Comparison of ENCODE assay signal across 10 mouse cellular contexts in the genomic region with DNA sequence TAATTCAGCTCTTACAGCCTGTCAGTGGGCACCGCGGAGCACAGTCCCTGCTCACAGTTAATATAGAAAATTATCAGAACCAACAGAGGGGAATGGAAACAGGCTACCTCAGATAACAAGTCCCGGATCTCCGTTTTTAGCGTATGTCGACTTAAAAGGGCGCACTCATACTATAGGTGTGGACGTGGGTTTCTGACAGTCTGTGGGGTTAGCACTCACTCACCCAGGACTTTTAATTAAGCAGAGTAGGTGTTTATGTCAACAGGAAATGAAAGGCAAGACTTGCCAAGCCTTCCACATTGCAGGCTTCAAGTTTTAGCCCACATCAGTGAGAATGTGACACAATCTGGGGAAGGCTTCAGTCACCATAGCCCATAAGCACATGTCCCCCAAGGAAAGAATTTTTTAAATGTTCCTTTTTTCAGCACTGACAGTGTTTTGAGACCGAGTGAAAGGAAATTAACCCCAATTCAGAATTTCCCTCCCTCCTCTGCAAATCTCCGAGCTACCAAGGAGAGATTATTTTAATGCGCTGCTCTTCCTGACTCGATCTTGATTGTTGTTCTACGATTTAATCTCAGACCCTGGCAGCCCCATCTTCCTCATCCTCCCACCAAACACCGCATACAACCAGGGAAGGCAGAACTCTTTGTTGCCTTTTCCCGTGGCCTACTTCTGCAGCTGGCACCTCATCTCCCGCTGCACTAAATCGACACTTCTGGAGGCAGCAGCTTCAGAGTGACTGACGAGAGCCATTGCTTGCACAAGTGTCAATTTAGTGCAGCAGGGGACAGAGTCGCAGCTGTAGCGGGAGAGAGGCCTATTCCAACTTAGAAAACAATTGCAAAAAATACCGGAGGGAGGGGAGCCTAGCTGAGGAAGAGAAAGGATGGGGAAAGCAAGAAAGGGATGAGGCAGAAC.
A peak's percentile ranks its signal among the peaks of the same experiment; 100 is the strongest.
DNase-seq lines count a peak whose midpoint lies in the region; ATAC-seq and TF ChIP-seq lines count a peak whose summit lies in the region.
"Had no signal": no experiment of that assay in that cellular context is flagged by ENCODE, and none has a peak within 500 bp of the region (broad histone marks: within the 10 kb centered on the region; RNA-seq: fewer than 3 reads in every experiment).

No protein-coding gene starts in this region.

- H3K9ac ChIP-seq in midbrain, embryonic 13.5 days (replicated peaks) = peak overlapping the region; percentile 28; the same call in 1 of the 2 replicates
- H3K9ac ChIP-seq: embryonic facial prominence, embryonic 13.5 days had no signal

- H3K27me3 ChIP-seq in hindbrain, embryonic 10.5 days (ENCODE audit: insufficient read depth, poor library complexity, severe bottlenecking) = no peaks in the 10 kb centered on the region
- no peaks in the 10 kb centered on the region for H3K27me3 ChIP-seq in midbrain, embryonic 13.5 days
- H3K27me3 ChIP-seq: embryonic facial prominence, embryonic 13.5 days had no signal

- H3K4me2 ChIP-seq in midbrain, embryonic 13.5 days (replicated peaks) = peak overlapping the region; percentile 26
- H3K4me2 ChIP-seq: embryonic facial prominence, embryonic 13.5 days had no signal

- ATAC-seq in midbrain, embryonic 13.5 days = peak; percentile 65
- no peak for ATAC-seq in megakaryocyte-erythroid progenitor cell, adult 5-6 weeks (replicated peaks; ENCODE audit: low FRiP score, low TSS enrichment, poor library complexity, severe bottlenecking)
- ATAC-seq: intestine, postnatal 0 days had no signal

- DNase-seq in frontal cortex, postnatal 25 days (ENCODE audit: low spot score in 2 of 2) = peak; percentile 6 to 9
- no peak for DNase-seq in frontal cortex, postnatal 10 days (ENCODE audit: low spot score in 2 of 2)
- peak; percentile 86 for DNase-seq in brain, embryonic 14.5 days (ENCODE audit: low read depth)
- no peak for DNase-seq in hindbrain, embryonic 10.5 days (ENCODE audit: low spot score)
- no peak for DNase-seq in spleen, adult 12 weeks (ENCODE audit: low spot score)
- DNase-seq in kidney, postnatal 10 days = no peak

- no peaks in the 10 kb centered on the region for H3K36me3 ChIP-seq in hindbrain, embryonic 10.5 days
- H3K36me3 ChIP-seq in midbrain, embryonic 13.5 days = no peaks in the 10 kb centered on the region
- H3K36me3 ChIP-seq: embryonic facial prominence, embryonic 13.5 days had no signal

- no peaks in the 10 kb centered on the region for H3K9me3 ChIP-seq in hindbrain, embryonic 10.5 days
- H3K9me3 ChIP-seq in midbrain, embryonic 13.5 days = no peaks in the 10 kb centered on the region
- H3K9me3 ChIP-seq: embryonic facial prominence, embryonic 13.5 days had no signal

- peak overlapping the region; percentile 10; the same call in 1 of the 2 replicates for H3K27ac ChIP-seq in hindbrain, embryonic 10.5 days
- H3K27ac ChIP-seq in midbrain, embryonic 13.5 days = peak overlapping the region; percentile 44; the same call in 1 of the 2 replicates
- H3K27ac ChIP-seq: embryonic facial prominence, embryonic 13.5 days had no signal

- peaks cover 12% of the 10 kb centered on the region for H3K4me1 ChIP-seq in hindbrain, embryonic 10.5 days (replicated peaks)
- peaks cover 16% of the 10 kb centered on the region for H3K4me1 ChIP-seq in midbrain, embryonic 13.5 days (replicated peaks)
- H3K4me1 ChIP-seq: embryonic facial prominence, embryonic 13.5 days had no signal

- TF ChIP-seq CTCF in brain, embryonic 14.5 days (IDR thresholded peaks at IDR 0.05; ENCODE audit: borderline replicate concordance, extremely low read depth, insufficient read depth, insufficient read length) = no peak

- H3K4me3 ChIP-seq in hindbrain, embryonic 10.5 days = no peak overlapping the region
- H3K4me3 ChIP-seq in midbrain, embryonic 13.5 days (replicated peaks) = no peak overlapping the region
- H3K4me3 ChIP-seq: embryonic facial prominence, embryonic 13.5 days had no signal

- 58% methylated on average over 21 of the region's 21 CpGs for WGBS in hindbrain, embryonic 10.5 days
- 44% methylated on average over 21 of the region's 21 CpGs for WGBS in midbrain, embryonic 13.5 days

- TF ChIP-seq POLR2A in brain, embryonic 14.5 days (IDR thresholded peaks at IDR 0.05; ENCODE audit: borderline replicate concordance, extremely low read depth, insufficient read depth, insufficient read length, poor library complexity, severe bottlenecking) = no peak

Comparison
In these comparisons a context has a peak if more than half of its experiments do, and no peak if none do; other contexts are left out.
1. DNase-seq: peak in frontal cortex, postnatal 25 days (2 of 2) and brain, embryonic 14.5 days (single experiment); none in frontal cortex, postnatal 10 days (0 of 2), hindbrain, embryonic 10.5 days (single experiment), spleen, adult 12 weeks (single experiment) and kidney, postnatal 10 days (single experiment).